Mouse (Mus musculus) layer of hippocampus, adult 11-12 months (tissue): ENCODE data around the gene Fgd6.

Source experiments
- DNase-seq: peaks from one replicate; pipeline ENCODE4 v3.0.0; 2022; ENCODE audit warnings: low spot score

The Fgd6 gene

DNA sequence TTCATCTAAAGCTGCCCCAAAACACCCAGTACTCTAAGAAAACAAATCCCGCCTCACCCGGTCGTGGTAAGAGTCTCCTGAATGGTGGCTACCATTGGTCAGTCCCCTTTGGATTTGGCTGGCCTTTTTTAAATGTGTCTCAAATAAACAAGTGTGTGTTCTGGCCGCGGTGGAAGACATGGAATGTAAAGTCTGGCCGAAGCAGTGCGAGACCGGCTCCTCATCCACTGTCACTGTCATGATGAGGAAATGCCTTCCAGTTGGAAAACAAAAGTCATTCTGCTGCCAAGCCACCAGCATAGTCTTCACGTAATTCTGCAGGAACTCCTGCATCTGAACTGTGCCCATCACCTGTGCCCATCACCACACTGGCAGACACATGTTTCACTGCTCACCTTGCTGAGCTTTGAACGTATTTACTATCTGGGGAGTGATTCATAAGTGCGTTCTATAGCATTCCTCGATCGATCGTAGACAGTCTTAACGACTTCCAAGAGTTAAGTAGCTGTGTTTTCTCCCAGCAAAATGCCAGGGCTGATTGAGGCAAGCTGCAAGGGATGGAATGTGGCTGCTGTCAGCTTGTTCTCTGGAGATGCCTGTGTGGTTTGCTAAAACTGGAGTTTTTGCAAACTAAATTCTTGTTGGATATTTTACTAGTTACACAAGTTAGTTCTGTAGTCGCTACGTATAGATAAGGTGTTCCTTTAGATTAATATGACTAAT, 60.1 kb downstream of the Fgd6 start:
- no peak for DNase-seq

DNA sequence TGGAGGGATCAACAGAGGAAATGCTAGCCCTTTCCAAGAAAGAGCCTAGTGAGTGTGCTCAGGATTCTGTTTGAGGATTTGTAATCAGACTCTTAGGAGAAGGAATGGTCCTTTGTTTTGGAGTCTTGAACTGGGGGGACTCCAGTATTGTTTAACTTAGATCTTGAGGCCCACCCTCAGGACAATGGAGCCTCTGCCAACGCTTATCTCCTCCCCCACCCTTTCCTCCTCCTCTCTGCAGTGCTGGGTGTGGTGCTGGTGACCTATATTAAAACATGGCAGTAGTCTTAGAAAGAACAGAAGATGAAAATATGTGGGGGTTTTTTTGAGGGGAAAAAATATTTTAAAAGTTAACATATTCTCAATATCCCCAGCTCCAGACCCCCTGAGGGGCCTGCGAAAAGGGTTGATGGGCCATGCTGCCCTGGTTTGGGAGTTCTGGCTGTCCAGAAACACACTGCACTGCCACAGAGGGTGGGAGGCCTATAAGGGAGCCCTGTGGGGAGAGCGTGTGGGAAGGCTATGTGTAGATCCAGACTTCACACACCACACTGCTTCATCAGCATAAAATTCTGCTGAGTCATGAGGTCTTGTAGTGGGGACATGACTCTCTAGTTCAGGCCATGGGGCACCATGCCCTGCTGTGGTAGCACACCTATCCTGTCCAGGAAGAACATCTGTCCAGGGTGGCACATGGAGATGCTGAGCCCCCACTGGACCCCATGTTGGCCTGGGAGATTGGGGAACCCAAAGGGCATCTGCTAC, 61.5 kb downstream of the Fgd6 start:
- DNase-seq: no peak

DNA sequence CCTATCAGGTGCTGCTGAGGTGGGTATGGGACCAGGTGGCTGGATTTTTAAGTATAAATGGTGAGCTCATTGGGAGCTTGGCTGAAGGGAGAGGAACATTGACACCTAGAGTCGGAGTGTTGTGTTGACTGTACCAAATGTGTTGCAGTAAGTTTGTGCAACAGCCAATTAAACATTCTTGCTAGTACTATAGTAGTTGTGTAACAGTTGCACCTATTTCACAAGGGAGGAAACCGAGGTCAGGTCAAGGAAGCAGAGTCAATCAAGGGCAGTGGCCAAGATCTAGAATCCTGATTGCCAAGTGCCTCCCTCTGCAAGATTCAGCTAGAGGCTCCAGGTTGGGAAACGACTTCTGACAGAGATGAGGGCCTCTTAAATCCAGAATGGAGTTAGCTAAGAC, 62.3 kb downstream of the Fgd6 start:
- no peak for DNase-seq

DNA sequence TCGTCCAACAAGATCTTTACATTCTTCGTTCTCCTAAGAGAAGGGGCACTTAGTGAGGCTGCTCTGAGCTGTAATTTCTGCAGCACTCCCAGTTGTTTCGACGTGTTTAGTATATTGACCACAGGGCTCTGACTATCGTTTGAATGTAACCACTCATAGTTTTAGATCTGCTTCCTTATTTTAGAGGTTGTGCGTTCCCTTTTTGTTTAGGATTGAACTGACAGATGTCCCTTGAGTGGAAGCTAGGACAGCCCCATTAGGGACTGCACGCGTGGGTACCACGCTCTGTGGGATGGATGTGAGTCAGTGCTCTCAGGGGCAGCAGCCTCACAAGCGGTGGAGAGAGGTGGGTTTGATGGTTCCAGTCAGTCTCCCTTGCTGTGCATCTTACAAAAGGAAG, 69.7 kb downstream of the Fgd6 start:
- no peak for DNase-seq

DNA sequence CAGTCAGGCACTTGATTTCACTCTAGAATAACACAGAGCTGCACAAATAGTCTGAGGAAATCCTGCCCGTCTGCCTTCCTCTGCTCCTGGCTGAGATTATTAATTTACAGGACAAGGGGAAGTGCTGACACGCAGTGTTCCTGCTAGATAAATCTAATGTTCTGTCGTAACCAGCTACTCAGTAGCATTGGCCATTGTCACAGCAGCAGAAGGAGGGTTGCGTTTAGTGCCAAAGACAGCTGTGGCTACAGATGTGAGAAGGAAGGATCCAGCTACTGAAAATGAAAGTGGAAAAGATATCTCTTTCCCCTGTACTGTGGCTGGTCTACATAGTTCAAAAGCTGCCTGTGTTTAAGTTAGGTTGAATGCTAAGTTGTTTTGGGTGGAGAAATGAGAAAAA, 71.4 kb downstream of the Fgd6 start:
- DNase-seq: no peak

DNA sequence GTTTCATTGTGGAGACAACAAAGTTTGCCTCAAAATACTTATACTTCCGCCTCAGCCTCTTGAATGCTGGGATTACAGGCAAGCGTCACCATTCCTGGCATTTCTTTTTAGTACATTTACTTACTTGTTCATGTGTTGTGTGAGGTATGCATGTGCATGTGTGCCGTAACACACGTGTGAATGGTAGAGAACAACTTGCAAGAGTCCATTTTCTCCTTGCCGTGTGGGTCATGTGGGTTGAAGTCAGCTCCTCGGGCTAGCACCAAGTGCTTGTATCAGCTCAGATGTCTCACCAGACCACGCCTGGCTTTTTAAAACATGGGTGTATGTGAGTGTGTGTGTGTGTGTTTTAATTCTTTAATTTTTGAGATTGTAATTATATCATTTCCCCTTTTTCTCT, 71.8 kb downstream of the Fgd6 start:
- DNase-seq: no peak

DNA sequence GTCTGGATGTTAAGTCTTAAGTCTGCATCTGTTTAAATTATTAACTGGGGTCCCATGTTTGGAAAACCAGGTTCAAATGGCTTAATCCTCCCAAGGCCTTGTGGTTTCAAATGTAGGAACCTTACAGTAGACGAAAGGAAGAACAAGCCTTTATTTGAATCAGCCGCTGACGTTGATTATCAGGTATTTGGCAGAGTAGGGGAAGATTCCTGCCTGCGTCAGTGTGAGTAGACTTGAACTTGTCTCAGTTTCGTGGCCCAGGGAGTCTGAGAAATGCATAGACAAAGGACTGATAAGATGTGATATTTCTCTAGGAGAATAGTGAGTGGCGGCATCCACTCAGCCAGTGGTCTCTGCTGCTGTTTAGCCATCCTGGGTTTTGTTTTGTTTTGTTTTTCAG, 73.0 kb downstream of the Fgd6 start:
- DNase-seq: no peak

DNA sequence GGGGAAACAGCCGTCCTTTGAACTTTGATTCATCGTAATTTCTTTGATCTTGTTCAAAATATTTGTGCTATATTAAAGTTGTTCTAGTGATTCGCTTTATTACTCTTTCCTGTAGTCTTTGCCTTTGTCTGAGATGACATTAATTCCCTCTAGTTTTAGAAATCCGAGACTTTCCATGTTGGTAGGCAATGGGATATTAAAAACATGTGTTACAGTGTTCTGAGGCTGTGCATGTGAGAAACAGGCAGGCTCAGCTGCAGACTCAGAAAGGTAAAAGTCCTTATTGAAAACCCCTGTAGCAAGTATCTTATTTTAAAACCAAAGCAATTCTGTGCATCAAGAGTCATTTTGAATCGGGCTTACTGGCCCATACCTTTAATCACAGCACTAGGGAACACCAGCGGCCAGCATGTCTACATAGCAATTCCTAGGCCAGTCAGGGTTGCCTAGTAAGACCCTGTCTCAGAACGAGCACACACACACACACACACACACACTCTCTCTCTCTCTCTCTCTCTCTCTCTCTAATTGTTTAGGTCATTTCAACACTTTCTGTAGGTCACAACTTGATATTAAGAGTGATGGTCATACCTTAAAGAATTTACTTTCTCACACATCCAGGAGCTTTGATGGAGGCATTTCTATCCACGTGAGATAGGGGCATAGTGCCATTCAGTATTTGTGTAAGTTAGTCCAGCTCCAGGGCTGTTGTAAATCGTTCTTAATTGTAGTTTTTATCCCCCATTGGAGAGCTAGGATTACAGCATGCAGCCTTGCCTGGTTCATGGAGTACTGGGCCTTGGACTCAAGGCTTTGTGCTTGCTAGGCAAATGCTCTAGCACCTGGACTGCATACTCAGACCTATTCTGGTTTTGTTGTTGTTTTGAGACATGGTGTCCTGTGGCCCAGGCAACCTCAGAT, 75.3 kb downstream of the Fgd6 start:
- no peak for DNase-seq

DNA sequence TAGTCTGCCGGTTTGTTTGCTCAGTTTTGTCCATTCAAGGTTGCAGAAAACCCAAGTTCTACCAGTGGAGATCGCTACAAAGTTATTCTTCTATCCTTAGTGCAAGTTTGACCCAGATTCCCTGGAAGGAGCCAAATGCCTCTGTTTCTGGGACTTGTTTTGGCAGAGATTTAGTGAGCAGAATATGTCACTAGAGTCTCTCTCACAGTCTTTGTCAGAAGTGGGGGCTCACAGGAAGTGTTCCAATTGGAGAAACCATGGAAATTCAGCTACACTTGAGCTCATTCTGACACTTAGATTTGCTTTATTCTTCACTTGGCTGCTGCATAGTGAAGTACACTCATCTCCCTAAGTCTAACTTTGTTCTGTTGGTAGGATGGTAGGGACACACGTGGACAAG, 76.4 kb downstream of the Fgd6 start:
- DNase-seq: no peak

DNA sequence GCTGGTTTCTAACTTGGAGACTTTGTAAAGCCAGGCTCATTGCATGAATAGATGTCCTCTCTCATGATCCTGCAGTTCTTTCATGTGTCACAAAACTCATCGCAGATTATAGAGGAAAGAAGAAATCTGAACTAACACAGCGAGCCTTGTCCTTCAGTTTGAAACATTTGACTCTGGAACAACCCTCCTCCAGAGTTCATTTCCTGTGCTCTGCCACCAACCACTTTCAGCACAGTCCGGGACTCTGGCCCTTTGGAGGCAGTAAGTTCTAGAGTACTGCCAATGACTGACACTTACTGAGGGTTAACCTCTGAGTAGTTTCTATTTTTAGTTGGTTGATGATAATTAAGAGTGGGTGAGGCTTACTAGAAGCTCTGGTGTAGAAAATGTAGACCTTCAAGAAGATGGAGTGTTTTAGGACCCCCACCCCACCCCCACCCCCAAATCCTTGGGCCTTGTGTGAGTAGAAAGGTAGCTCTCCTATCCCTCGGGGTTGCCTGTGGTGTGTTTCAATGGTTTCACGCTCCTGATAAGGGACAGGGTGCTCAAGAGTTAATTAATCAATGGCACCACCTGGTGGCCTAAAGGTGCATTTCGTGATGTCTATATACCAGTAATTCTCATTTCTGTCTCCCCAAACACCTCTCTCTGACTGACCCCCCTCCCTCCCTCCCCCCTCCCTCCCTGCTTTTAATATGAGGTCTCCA, 80.2 kb downstream of the Fgd6 start:
- peak; percentile 90 for DNase-seq

DNA sequence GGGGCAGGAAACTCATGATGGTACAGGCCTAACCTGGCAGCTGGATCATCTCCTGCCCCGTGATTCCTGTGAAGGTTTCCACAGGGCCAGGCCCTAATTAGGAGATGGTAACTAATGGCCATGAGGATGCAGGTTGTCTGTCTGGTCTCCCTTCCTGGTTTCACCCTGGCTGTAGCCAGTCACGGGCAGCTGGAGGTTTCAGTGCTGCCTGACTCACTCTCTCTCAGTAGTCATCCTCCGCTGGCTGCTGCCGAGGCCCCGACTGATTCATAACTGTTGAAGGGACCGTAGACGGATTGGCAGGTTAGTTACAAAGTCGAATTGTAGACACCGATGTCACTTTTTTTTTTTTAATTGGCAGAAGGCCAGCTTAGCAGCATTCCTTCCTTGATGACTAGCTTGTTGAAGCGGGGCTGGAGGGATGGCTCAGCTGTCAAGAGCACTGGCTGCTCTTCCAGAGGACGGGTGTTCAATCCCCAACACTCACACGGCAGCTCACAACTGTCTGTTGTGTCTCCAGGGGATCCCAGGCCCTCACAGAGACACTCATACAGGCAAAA, 81.1 kb downstream of the Fgd6 start:
- no peak for DNase-seq

DNA sequence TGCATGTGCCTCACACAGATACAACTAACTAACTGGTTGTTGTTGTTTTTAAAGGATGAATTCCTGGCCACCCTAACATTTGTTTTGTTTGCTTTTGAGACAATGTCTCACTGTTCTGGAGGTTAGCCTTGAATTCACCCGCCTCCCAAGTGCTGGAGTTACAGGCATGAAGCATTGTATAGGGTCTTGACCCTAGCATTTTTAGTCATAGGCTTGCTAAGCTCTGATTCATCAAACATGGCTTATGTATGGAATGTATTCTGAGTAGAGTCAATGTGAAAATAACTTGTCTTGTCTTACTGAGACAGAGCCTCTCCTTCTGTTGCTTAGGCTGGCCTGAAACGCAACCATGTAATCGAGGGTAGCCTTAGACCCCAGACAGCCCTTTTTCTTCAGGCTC, 82.1 kb downstream of the Fgd6 start:
- DNase-seq: no peak

DNA sequence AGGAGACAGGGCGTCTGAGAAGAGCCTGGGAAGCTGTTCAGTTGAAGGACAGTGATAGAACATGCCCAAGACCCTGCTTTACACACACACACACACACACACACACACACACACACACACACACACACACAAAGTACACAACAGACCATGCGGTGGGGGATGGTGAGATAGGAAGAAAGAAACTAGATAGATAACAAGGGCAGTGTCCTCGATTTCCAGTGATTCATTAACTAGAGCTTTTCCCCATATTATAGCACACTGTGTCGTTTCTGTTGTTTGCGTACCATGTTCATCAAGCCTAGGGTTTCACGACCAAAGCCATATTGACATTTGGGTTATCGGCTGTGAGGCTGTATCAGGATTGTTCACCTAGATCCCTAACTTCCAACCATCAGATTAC, 83.2 kb downstream of the Fgd6 start:
- no peak for DNase-seq

DNA sequence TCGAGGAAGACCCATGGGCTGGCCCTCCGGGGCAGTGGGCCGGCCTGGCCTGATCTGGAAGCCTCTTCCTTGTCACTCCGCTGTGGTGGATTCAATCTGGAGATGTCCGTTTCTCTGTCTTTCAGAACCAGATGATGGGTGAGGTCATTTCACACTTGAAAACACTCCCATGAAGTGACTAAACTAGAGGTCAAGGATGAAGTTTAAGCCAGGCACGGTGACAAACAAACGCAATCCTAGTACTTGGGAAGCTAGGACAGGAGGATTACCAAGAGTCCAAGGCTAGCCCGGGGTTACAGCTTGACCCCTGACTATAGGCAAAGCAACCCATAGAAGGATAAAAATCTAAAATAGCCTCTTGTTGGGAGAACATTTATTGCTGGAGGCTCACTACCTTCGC, 84.9 kb downstream of the Fgd6 start:
- no peak for DNase-seq

DNA sequence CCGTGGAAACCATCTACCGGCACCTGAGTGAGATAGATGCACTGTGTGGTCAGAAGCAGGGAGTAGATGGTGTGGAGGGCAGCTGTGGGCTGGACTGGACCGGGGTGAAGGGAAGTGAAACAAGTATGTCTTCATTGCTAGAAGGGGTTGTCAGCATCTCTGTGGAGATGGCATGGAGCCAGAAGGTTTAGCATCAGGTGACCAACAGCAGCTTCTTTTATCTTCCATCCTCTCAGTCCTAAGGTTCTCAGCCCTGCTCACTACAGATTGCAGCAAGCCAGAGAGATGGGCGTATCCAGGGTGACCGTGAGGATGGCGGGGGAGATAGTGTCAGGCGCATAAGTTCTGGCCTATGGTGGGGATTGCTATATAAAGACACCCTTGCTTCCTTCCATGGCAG, 86.8 kb downstream of the Fgd6 start:
- DNase-seq: peak; percentile 62

DNA sequence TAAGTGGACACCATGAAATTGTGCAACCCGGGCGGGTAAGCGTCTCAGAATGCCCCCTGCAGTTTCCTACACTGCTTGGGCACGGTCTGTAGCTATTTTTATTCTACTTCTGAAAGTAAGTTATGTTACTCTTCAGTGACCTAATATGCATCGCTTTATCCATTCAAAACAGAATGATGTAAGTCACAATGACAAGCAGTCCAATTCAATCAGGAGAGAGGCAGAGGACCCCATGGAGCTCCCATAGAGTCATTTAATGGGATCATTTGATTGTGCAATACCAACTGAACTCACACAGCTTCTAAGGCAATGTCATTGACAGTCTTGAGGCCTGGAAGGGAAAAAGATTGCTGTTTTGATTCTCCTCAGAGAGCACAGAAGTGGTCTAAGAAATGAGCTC, 87.8 kb downstream of the Fgd6 start:
- no peak for DNase-seq

DNA sequence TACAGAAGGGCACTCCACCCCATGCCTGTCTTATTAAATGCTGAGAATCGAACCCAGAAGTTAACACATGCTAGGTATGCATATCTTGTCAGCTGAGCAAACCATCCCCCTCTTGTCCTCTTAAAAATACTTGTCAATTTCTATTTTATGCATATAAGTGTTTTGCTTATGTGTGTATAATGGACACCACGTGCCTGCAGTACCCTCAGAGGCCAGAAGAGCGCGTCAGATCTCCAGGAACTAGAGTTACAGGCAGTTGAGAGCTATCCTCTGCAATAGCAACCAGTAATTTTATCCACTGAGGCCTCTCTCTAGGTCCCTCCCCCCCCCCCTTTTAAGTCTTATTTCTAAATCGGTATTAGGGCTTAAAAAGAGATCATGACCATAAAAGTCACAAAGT, 88.6 kb downstream of the Fgd6 start:
- DNase-seq: no peak

DNA sequence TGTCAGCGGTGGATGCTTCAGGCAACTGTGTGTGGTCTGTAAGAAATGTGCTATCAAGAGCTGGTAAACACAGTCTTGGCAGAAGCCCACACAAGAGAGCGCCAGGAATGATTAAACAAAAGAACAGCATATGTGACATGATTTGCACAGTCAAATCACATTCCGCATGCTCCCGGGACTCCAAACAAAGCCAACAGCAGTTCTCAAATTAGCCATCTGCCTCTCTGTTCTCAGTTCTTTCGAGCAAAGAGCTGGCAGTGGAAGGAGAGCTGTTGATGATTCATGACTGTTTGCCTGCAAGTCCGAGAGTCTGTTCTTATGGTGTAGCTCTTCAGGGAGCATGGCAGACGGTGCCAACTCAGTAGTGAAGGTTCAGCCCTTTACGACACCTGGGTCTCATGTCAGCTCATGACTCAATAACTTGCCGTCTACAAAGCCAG, 93.9 kb downstream of the Fgd6 start:
- peak; percentile 85 for DNase-seq

DNA sequence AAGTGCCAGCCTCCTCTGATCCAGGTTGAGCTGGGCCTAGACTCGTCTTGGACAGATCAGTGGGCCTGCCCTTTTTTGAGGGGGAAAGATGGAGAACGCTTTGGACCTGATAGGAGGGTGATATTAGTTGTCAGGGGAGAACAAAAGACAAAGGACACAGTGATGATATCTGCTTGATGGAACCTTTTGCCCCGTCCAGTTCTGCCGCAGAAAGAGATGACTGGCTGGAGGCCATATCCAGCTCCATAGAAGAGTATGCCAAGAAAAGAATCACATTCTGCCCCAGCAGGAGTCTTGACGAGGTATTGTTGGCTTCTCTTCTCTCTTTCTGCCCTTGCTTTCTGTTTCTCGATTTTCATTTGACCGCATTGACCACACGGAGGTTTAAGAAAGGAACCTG, 97.3 kb downstream of the Fgd6 start:
- no peak for DNase-seq

DNA sequence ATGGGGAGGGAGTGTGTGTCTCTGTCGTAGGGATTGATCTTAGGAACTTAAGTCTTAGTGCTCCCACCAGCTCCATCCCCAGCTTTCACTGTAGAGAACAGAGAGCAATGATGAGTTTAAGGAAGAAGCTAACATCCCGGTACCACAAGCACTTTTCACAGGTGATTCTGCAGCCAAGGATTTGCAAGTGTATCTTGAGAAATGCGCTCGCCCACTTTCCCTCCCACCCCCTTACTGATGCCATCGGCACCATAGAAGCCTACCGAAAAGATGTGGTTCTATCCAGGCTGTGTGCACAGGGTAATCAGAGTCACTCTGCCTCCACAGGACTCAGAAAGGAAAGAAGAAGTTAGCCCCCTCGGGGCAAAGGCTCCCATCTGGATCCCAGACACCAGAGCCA, 97.9 kb downstream of the Fgd6 start:
- no peak for DNase-seq

DNA sequence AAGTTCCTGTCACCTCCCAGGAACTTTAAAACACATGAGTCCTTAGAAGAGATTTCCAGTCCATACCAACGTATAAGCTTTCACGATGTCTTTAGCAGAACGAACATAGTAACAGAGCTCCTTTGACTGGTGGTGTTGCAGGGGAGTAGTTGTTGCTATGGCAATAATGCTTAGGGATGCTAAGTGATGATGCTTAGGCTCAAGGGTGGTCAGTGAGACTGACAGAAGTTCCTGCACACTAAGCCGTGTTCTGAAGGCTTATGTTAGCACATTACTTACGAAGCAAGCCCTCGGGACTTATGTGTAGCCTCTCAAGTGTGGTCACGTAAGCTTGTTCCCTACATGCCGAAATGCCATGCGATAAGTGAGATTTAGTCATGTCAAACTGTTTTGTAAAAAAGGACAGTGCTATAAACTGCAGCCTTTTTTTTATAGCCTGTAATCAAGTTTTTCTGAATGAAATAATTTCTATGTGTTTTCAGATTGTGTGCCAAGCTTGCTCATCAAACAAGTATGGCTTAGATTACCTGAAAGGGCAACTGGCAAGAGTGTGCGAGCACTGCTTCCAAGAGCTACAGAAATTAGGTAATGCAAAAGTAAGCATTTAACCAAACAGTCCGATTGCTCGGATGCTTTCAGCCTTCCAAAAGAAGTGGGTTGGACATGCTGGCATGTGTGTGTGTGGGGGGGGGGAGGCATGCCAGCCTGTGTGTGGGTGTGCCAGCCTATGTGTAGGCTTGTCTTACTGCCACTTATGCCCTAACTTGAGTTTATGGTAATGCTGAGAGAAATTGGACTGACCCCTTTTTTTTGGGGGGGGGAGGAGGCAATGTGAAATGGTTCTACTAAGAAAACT, 99.0 kb downstream of the Fgd6 start:
- DNase-seq: no peak
